Mouse (Mus musculus) 3T3-L1 (cell line): ENCODE data around the gene Mettl4.

Source experiments
- DNase-seq: peaks from one replicate; pipeline ENCODE4 v3.0.0-alpha.2; 2015; ENCODE audit warnings: low read depth, low spot score

The Mettl4 gene

GRCm38 (mm10) chr17:94749466-94750135 is at the start of gene Mettl4:
Gene Mettl4 (minus strand): TSS chr17:94750019.
- DNase-seq, result peak; percentile 94

GRCm38 (mm10) chr17:94778871-94779482 is 29.2 kb upstream of the Mettl4 start:
- DNase-seq, result no peak

- DNase-seq, result no peak
Measured at GRCm38 (mm10) chr17:94768491-94768890, 18.7 kb upstream of the Mettl4 start.

- no peak for DNase-seq
Measured at GRCm38 (mm10) chr17:94764711-94765110, 14.9 kb upstream of the Mettl4 start.

- no peak for DNase-seq
Measured at GRCm38 (mm10) chr17:94764011-94764410, 14.2 kb upstream of the Mettl4 start.

GRCm38 (mm10) chr17:94762405-94762804 is 12.6 kb upstream of the Mettl4 start:
- no peak for DNase-seq

GRCm38 (mm10) chr17:94750136-94750729 is 414 bp upstream of the Mettl4 start:
- no peak for DNase-seq

- peak; percentile 31 for DNase-seq
Measured at GRCm38 (mm10) chr17:94738173-94738572, 11.6 kb downstream of the Mettl4 start.

GRCm38 (mm10) chr17:94735885-94736284 is 13.9 kb downstream of the Mettl4 start:
- no peak for DNase-seq

- peak; percentile 36 for DNase-seq
Measured at GRCm38 (mm10) chr17:94735437-94735836, 14.4 kb downstream of the Mettl4 start.

- peak; percentile 74 for DNase-seq
Measured at GRCm38 (mm10) chr17:94730416-94730815, 19.4 kb downstream of the Mettl4 start.

- no peak for DNase-seq
Measured at GRCm38 (mm10) chr17:94726750-94727149, 23.1 kb downstream of the Mettl4 start.

GRCm38 (mm10) chr17:94673515-94674317 is 76.1 kb downstream of the Mettl4 start:
- DNase-seq, result no peak
